Mouse (Mus musculus): ENCODE results near the gene Krt12. TPM values are rescaled to one million over a fixed set of nuclear protein-coding genes. Genes with fewer than 3 reads are reported as not detected.

Krt12 gene
- polyA plus RNA-seq, 1 experiment from 2014 or later = not detected

DNA sequence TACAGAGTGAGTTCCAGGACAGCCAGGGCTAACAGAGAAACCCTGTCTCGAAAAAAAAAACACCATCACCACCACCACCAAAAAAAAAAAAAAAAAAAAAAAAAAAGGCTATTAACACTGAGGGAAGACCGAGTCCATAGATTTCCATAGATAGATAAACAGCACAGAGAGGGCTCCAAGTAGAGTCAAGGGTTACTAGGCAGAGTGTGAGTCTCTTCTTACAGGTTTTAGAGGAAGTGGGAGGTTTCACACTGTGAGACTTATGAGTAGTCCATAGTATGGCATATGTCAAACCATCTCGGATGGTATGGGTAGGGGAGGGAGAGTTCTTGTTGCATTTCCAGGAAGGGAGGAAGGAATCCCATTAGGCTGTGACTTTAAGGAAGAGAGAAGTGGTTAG is 24.0 kb downstream of the Krt12 start:
- Histone ChIP-seq H3K27ac (replicated peaks; ENCODE audit: low read depth, low read length) (no peak overlapping the region), H3K4me3 (ENCODE audit: low read depth, low read length) (no peak overlapping the region), H3K27me3 (ENCODE audit: control insufficient read depth, insufficient read depth, low read length) (no peaks in the 10 kb centered on the region), H3K4me2 (ENCODE audit: low read depth, low read length) (no peak overlapping the region), H3K4me1 (ENCODE audit: control insufficient read depth, insufficient read depth, low read length) (no peaks in the 10 kb centered on the region), H3K9ac (replicated peaks; ENCODE audit: low read length) (no peak overlapping the region), H3K9me3 (replicated peaks; ENCODE audit: control insufficient read depth, low read length) (no peaks in the 10 kb centered on the region), H3K36me3 (replicated peaks; ENCODE audit: control insufficient read depth, insufficient read depth, low read depth, low read length) (no peaks in the 10 kb centered on the region)
- no peak for ATAC-seq (replicated peaks; ENCODE audit: insufficient number of reproducible peaks, low FRiP score, low TSS enrichment, low read depth)
- WGBS = 67% methylated on average over 3 of the region's 3 CpGs
- DNase-seq (ENCODE audit: low spot score) = no peak

DNA sequence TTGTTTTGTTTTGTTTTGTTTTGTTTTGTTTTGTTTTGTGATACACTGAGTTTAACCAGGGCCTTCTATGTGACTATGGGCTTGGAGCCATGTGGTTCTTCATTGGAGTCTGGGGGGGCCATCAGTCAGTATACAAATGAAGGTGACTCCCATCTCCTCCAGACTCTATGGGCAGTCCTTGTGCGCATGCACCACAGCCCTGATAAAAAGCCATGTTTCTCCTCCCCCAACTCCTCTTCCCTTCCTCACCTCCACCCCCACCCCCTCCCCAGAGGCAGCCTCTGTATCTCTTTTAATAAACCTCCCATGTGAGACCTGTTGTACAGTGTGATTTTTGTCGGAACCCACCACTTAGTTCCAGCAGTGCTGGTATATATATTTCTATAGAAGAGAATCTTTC is 25.4 kb downstream of the Krt12 start:
- no peak overlapping the region for H3K4me3 ChIP-seq (ENCODE audit: low read depth, low read length)
- no peaks in the 10 kb centered on the region for H3K9me3 ChIP-seq (replicated peaks; ENCODE audit: control insufficient read depth, low read length)
- H3K9ac ChIP-seq (replicated peaks; ENCODE audit: low read length) = no peak overlapping the region
- H3K4me2 ChIP-seq (ENCODE audit: low read depth, low read length) = no peak overlapping the region
- no peaks in the 10 kb centered on the region for H3K27me3 ChIP-seq (ENCODE audit: control insufficient read depth, insufficient read depth, low read length)
- WGBS = 77% methylated on average over 2 of the region's 2 CpGs
- no peak overlapping the region for H3K27ac ChIP-seq (replicated peaks; ENCODE audit: low read depth, low read length)
- H3K36me3 ChIP-seq (replicated peaks; ENCODE audit: control insufficient read depth, insufficient read depth, low read depth, low read length) = no peaks in the 10 kb centered on the region
- no peaks in the 10 kb centered on the region for H3K4me1 ChIP-seq (ENCODE audit: control insufficient read depth, insufficient read depth, low read length)
- ATAC-seq (replicated peaks; ENCODE audit: insufficient number of reproducible peaks, low FRiP score, low TSS enrichment, low read depth) (no peak), DNase-seq (ENCODE audit: low spot score) (no peak)

DNA sequence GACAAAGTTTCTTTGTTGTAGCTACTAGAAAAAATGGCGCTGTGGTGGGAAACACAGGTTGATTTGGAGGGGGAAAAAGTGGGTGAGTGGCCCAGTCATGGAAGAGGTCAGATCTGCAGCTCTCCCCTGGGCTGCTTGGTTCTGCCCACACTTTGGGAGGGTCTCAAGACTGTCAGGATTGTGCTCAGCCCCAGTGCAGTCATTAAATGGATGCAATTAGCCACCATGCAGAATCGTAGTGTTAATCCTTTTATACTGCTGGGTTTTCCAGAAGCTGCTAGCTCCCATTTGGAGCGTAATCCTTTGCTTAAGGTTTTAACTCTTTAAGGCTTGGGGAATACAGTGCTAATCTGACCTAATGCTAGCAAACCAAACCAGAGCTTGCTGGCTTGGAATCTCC is 26.0 kb downstream of the Krt12 start:
- ATAC-seq (replicated peaks; ENCODE audit: insufficient number of reproducible peaks, low FRiP score, low TSS enrichment, low read depth) = no peak
- Histone ChIP-seq H3K27me3 (ENCODE audit: control insufficient read depth, insufficient read depth, low read length) (no peaks in the 10 kb centered on the region), H3K4me2 (ENCODE audit: low read depth, low read length) (no peak overlapping the region), H3K9me3 (replicated peaks; ENCODE audit: control insufficient read depth, low read length) (no peaks in the 10 kb centered on the region), H3K4me3 (ENCODE audit: low read depth, low read length) (no peak overlapping the region), H3K27ac (replicated peaks; ENCODE audit: low read depth, low read length) (no peak overlapping the region), H3K4me1 (ENCODE audit: control insufficient read depth, insufficient read depth, low read length) (no peaks in the 10 kb centered on the region), H3K36me3 (replicated peaks; ENCODE audit: control insufficient read depth, insufficient read depth, low read depth, low read length) (no peaks in the 10 kb centered on the region), H3K9ac (replicated peaks; ENCODE audit: low read length) (no peak overlapping the region)
- DNase-seq (ENCODE audit: low spot score) = no peak
- WGBS = 45% methylated on average over 3 of the region's 3 CpGs

DNA sequence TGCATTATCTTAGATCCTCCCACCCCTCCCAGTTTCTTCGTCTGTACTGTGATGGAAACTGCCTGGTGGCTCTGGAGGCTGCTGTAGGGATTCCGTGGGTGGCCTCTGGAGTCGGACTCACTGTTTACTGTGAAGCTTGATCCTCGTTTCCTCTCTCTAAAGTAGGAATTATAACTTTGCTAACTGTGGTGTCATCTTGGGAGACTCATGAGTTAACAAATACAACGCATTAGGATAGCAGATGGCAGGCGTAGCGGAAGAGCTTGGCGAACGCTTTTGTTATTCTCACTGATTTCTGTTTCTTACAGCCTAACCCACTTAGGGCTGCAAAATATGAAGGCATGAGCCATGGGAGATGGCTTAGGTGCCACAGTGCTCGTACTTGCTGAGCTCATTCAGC is 29.6 kb downstream of the Krt12 start:
- H3K4me2 ChIP-seq (ENCODE audit: low read depth, low read length) = no peak overlapping the region
- H3K36me3 ChIP-seq (replicated peaks; ENCODE audit: control insufficient read depth, insufficient read depth, low read depth, low read length) = no peaks in the 10 kb centered on the region
- no peaks in the 10 kb centered on the region for H3K9me3 ChIP-seq (replicated peaks; ENCODE audit: control insufficient read depth, low read length)
- no peak overlapping the region for H3K4me3 ChIP-seq (ENCODE audit: low read depth, low read length)
- H3K4me1 ChIP-seq (ENCODE audit: control insufficient read depth, insufficient read depth, low read length) = no peaks in the 10 kb centered on the region
- ATAC-seq (replicated peaks; ENCODE audit: insufficient number of reproducible peaks, low FRiP score, low TSS enrichment, low read depth) (no peak), DNase-seq (ENCODE audit: low spot score) (no peak)
- H3K9ac ChIP-seq (replicated peaks; ENCODE audit: low read length) = no peak overlapping the region
- no peaks in the 10 kb centered on the region for H3K27me3 ChIP-seq (ENCODE audit: control insufficient read depth, insufficient read depth, low read length)
- H3K27ac ChIP-seq (replicated peaks; ENCODE audit: low read depth, low read length) = no peak overlapping the region
- 88% methylated on average over 10 of the region's 10 CpGs for WGBS

DNA sequence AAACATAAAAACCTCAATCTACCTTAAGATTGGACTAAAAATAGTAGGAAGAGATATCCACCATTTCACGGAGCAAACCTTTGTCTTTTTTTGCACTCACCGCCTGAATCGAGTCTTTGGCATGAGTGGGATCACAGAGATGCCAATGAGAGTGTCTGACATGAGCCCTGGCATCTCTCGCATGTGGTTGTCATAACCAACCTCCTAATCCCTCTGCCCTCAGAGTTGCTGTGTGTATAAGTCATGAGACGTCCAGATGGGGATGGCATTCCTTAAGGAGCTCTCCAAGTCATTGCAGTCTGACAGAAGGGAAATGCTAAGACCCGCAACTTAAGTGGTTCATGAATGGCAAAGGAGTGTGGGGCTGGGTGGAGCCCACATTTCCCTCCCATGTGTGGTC is 30.7 kb downstream of the Krt12 start:
- H3K4me3 ChIP-seq (ENCODE audit: low read depth, low read length) = no peak overlapping the region
- no peak for ATAC-seq (replicated peaks; ENCODE audit: insufficient number of reproducible peaks, low FRiP score, low TSS enrichment, low read depth)

DNA sequence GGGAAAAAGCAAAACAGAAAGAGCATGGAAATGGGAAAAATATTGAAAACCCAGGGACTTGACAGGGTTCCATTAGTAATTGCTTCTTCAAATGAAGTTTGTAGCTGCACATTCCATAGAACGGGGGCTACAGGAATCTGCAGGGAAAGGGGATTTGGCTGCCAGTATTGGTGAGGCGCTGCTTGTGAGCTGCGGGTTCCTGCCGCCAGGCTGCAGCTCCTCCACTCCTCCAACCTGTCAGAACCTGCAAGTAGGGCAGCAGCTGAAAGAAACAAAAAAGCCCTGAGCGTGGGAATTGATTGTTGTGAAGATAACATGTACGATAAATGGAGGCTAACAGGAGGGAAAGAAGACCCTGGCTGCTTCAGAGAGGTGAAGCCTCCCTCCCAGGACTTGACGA is 31.2 kb downstream of the Krt12 start:
- DNase-seq (ENCODE audit: low spot score) = peak; percentile 3
- Histone ChIP-seq H3K9ac (replicated peaks; ENCODE audit: low read length) (no peak overlapping the region), H3K4me3 (ENCODE audit: low read depth, low read length) (no peak overlapping the region), H3K27ac (replicated peaks; ENCODE audit: low read depth, low read length) (no peak overlapping the region; the same call in 1 of the 2 replicates), H3K27me3 (ENCODE audit: control insufficient read depth, insufficient read depth, low read length) (no peaks in the 10 kb centered on the region), H3K36me3 (replicated peaks; ENCODE audit: control insufficient read depth, insufficient read depth, low read depth, low read length) (no peaks in the 10 kb centered on the region), H3K9me3 (replicated peaks; ENCODE audit: control insufficient read depth, low read length) (no peaks in the 10 kb centered on the region), H3K4me1 (ENCODE audit: control insufficient read depth, insufficient read depth, low read length) (no peaks in the 10 kb centered on the region), H3K4me2 (ENCODE audit: low read depth, low read length) (no peak overlapping the region)
- 77% methylated on average over 7 of the region's 7 CpGs for WGBS
- no peak for ATAC-seq (replicated peaks; ENCODE audit: insufficient number of reproducible peaks, low FRiP score, low TSS enrichment, low read depth)

More for the DNA sequence above, 30.7 kb downstream of the Krt12 start:
- no peaks in the 10 kb centered on the region for H3K27me3 ChIP-seq (ENCODE audit: control insufficient read depth, insufficient read depth, low read length)
- no peak overlapping the region for H3K27ac ChIP-seq (replicated peaks; ENCODE audit: low read depth, low read length)
- DNase-seq (ENCODE audit: low spot score) = no peak
- H3K4me2 ChIP-seq (ENCODE audit: low read depth, low read length) = no peak overlapping the region
- no peak overlapping the region for H3K9ac ChIP-seq (replicated peaks; ENCODE audit: low read length)
- H3K36me3 ChIP-seq (replicated peaks; ENCODE audit: control insufficient read depth, insufficient read depth, low read depth, low read length) = no peaks in the 10 kb centered on the region
- 82% methylated on average over 6 of the region's 6 CpGs for WGBS
- H3K4me1 ChIP-seq (ENCODE audit: control insufficient read depth, insufficient read depth, low read length) = no peaks in the 10 kb centered on the region
- no peaks in the 10 kb centered on the region for H3K9me3 ChIP-seq (replicated peaks; ENCODE audit: control insufficient read depth, low read length)

DNA sequence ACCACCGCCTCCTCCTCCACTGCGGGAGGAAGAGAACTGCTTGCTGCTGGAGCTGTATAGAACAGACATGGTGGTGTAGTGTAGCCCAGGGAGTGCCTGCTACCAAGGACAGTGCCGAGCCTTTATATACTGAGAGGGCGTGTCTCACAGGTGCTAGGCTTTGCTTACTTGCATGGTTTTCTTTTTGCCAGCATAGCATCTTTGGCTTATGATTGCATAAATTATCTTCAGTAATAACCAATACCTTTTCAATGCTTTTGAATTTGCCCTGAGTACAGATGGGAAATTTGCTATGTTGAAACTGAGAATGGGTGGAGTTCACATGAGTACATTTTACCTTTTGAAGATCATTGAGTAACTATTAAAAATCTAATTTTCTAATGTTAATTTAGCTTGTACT is 32.8 kb downstream of the Krt12 start, which contains the start of gene Krt10:
Krt10 (minus strand) TSS at position 101 of the 400 bp plus-strand sequence.
- ATAC-seq (replicated peaks; ENCODE audit: insufficient number of reproducible peaks, low FRiP score, low TSS enrichment, low read depth) (no peak), DNase-seq (ENCODE audit: low spot score) (no peak)
- 74% methylated on average over 4 of the region's 4 CpGs for whole genome bisulfite sequencing
- H3K27ac ChIP-seq (replicated peaks; ENCODE audit: low read depth, low read length) = no peak within 1 kb of the TSS
- no peak within 1 kb of the TSS for H3K9ac ChIP-seq (replicated peaks; ENCODE audit: low read length)
- no peak within 1 kb of the TSS for H3K4me3 ChIP-seq (ENCODE audit: low read depth, low read length)
- H3K9me3 ChIP-seq (replicated peaks; ENCODE audit: control insufficient read depth, low read length) = no peaks in the 10 kb centered on the region
- no peaks in the 10 kb centered on the region for H3K36me3 ChIP-seq (replicated peaks; ENCODE audit: control insufficient read depth, insufficient read depth, low read depth, low read length)
- no peaks in the 10 kb centered on the region for H3K4me1 ChIP-seq (ENCODE audit: control insufficient read depth, insufficient read depth, low read length)
- no peak within 1 kb of the TSS for H3K4me2 ChIP-seq (ENCODE audit: low read depth, low read length)
- H3K27me3 ChIP-seq (ENCODE audit: control insufficient read depth, insufficient read depth, low read length) = no peaks in the 10 kb centered on the region

DNA sequence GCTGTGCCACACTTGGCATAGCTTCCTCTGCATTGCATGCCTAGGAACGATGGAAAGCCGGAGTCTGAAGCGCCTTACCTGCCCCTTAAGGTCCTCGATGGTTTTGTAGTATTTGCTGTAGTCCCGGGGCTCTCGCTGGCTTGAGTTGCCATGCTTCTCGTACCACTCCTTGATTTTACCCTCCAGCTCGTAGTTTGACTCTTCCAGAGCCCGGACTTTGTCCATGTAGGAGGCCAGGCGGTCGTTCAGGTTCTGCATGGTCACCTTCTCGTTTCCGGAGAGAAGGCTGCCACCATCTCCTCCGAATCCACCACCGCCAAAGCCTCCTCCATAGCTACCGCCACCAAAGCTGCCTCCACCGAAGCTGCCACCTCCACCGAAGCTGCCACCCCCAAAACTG is 33.4 kb downstream of the Krt12 start:
- ATAC-seq (replicated peaks; ENCODE audit: insufficient number of reproducible peaks, low FRiP score, low TSS enrichment, low read depth) (no peak), DNase-seq (ENCODE audit: low spot score) (no peak)
- WGBS = 93% methylated on average over 18 of the region's 18 CpGs
- Histone ChIP-seq H3K36me3 (replicated peaks; ENCODE audit: control insufficient read depth, insufficient read depth, low read depth, low read length) (no peaks in the 10 kb centered on the region), H3K4me3 (ENCODE audit: low read depth, low read length) (no peak overlapping the region), H3K27ac (replicated peaks; ENCODE audit: low read depth, low read length) (no peak overlapping the region), H3K4me1 (ENCODE audit: control insufficient read depth, insufficient read depth, low read length) (no peaks in the 10 kb centered on the region), H3K27me3 (ENCODE audit: control insufficient read depth, insufficient read depth, low read length) (no peaks in the 10 kb centered on the region), H3K4me2 (ENCODE audit: low read depth, low read length) (no peak overlapping the region), H3K9me3 (replicated peaks; ENCODE audit: control insufficient read depth, low read length) (no peaks in the 10 kb centered on the region), H3K9ac (replicated peaks; ENCODE audit: low read length) (no peak overlapping the region)
